Mouse (Mus musculus) left cerebral cortex, adult 18-20 months (tissue): ENCODE results near the gene Kctd13. TPM values are rescaled to one million over a fixed set of nuclear protein-coding genes. Genes with fewer than 3 reads are reported as not detected.

Experiments used
- DNase-seq, 2 experiments: peaks; one replicate each; pipeline ENCODE4 v3.0.0; 2021 to 2022; ENCODE audit warnings: low spot score in 2 of 2, mixed read lengths in 1 of 2
- total RNA-seq, 2 experiments: library from RNA; stranded (reverse); gene quantifications; 2 replicates each; pipeline ENCODE4 v1.2.3; 2021

The Kctd13 gene
- total RNA-seq, 2 experiments from 2014 or later = 136 to 158 TPM

- DNase-seq = no peak
Observed at GRCm38 (mm10) chr7:126941171-126941570, 12.5 kb downstream of the Kctd13 start.

GRCm38 (mm10) chr7:126941801-126942200 lies 13.1 kb downstream of the Kctd13 start:
- peak in 1 of 2 experiments; percentile 40 for DNase-seq

GRCm38 (mm10) chr7:126946530-126946929 lies 17.9 kb downstream of the Kctd13 start:
- no peak for DNase-seq

- DNase-seq = no peak
Observed at GRCm38 (mm10) chr7:126948626-126949025, 19.9 kb downstream of the Kctd13 start.

- peak; percentile 67 to 72 for DNase-seq
Observed at GRCm38 (mm10) chr7:126949403-126949792, 20.7 kb downstream of the Kctd13 start, which contains the start of gene Asphd1. Asphd1 (minus strand) TSS chr7:126949582.

GRCm38 (mm10) chr7:126949793-126950646 lies 21.3 kb downstream of the Kctd13 start, which contains the start of gene Sez6l2:
Sez6l2 (plus strand) TSS chr7:126950563.
- peak; percentile 76 to 85 for DNase-seq

GRCm38 (mm10) chr7:126950647-126951615 lies 22.3 kb downstream of the Kctd13 start:
- DNase-seq = peak in 1 of 2 experiments; percentile 57

- no peak for DNase-seq
Observed at GRCm38 (mm10) chr7:126951741-126952140, 23.1 kb downstream of the Kctd13 start.

GRCm38 (mm10) chr7:126952646-126953045 lies 24.0 kb downstream of the Kctd13 start:
- DNase-seq = no peak

- DNase-seq = no peak
Observed at GRCm38 (mm10) chr7:126955125-126955524, 26.4 kb downstream of the Kctd13 start.

GRCm38 (mm10) chr7:126959780-126960179 lies 31.1 kb downstream of the Kctd13 start:
- no peak for DNase-seq

- DNase-seq = no peak
Observed at GRCm38 (mm10) chr7:126961095-126961494, 32.4 kb downstream of the Kctd13 start.

- DNase-seq = no peak
Observed at GRCm38 (mm10) chr7:126961965-126962364, 33.3 kb downstream of the Kctd13 start.

GRCm38 (mm10) chr7:126963548-126964286 lies 35.0 kb downstream of the Kctd13 start:
- no peak for DNase-seq

GRCm38 (mm10) chr7:126965568-126965967 lies 36.9 kb downstream of the Kctd13 start:
- DNase-seq = no peak

- no peak for DNase-seq
Observed at GRCm38 (mm10) chr7:126967361-126967760, 38.7 kb downstream of the Kctd13 start.

- no peak for DNase-seq
Observed at GRCm38 (mm10) chr7:126975493-126975892, 46.8 kb downstream of the Kctd13 start.

GRCm38 (mm10) chr7:126975893-126975949 lies 47.0 kb downstream of the Kctd13 start, which contains the start of gene Cdipt:
Cdipt (plus strand) TSS chr7:126975914.
- no peak for DNase-seq

- DNase-seq = peak; percentile 97 to 98
Observed at GRCm38 (mm10) chr7:126975950-126976866, 47.5 kb downstream of the Kctd13 start, which contains the start of gene Cdiptos. Cdiptos (minus strand) TSS chr7:126976098.

- no peak for DNase-seq
Observed at GRCm38 (mm10) chr7:126976878-126977459, 48.3 kb downstream of the Kctd13 start.
